Mouse (Mus musculus) ES-Bruce4 (cell line): ENCODE data around the gene Olfr287.

Experiments
- CTCF ChIP-seq: IDR thresholded peaks from one replicate; pipeline ENCODE4 v1.8.1; 2011; ENCODE audit warnings: low read depth, low read length
- EP300 ChIP-seq: IDR thresholded peaks from 2 replicates; pipeline ENCODE4 v1.6.1; 2011; ENCODE audit warnings: low read depth, low read length; ENCODE audit not compliant: insufficient read depth
- POLR2A ChIP-seq: IDR thresholded peaks from one replicate; pipeline ENCODE4 v1.8.1; 2011; ENCODE audit warnings: low read length; ENCODE audit not compliant: insufficient read depth

DNA sequence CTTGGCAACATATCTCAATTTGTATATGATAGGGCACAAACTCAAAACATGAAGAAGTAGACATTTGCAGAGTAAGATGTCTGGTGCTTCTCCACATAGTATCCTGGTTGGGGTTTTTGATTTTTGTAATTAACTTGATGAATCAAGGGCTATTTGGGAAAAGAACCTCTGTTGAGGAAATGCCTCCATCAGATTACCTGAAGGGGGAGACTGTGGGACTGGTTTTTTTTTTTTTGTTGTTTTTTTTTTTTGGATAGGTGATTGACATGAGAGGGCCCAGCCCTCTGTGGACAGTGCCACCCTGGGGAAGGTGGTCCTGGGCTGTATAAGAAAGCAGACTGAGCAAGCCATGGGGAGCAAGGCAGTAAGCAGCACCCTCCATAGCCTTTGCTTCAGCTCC is 1.5 kb upstream of the Olfr287 start:
- TF ChIP-seq POLR2A = no peak
- no peak for TF ChIP-seq CTCF
- TF ChIP-seq EP300 = no peak
